Mouse (Mus musculus) 3T3-L1 (cell line): Measurements from ENCODE around the gene Gm17654.
"Not testable (repeated sequence)": the region's sequence is repeated elsewhere in the genome, so short reads cannot be mapped to it uniquely, and the experiment has no call there.

Source experiments
- DNase-seq: peaks from one replicate; pipeline ENCODE4 v3.0.0-alpha.2; 2015; ENCODE audit warnings: low read depth, low spot score

Gene Gm17654

GRCm38 (mm10) chr14:43579046-43579445, at the start of gene Gm17654:
Gene Gm17654 (minus strand): TSS chr14:43579146.
- not testable (repeated sequence) for DNase-seq

- DNase-seq: not testable (repeated sequence)
Observed at GRCm38 (mm10) chr14:43607913-43608312, 29.0 kb upstream of the Gm17654 start, which contains the start of gene Gm10375. Gene Gm10375 (minus strand): TSS chr14:43608013.

GRCm38 (mm10) chr14:43577969-43578368, 977 bp downstream of the Gm17654 start:
- DNase-seq: not testable (repeated sequence)

- DNase-seq: not testable (repeated sequence)
Observed at GRCm38 (mm10) chr14:43552271-43552670, 26.7 kb downstream of the Gm17654 start.

- DNase-seq: not testable (repeated sequence)
Observed at GRCm38 (mm10) chr14:43546281-43546680, 32.7 kb downstream of the Gm17654 start.

- DNase-seq: not testable (repeated sequence)
Observed at GRCm38 (mm10) chr14:43543276-43543675, 35.7 kb downstream of the Gm17654 start, which contains the start of gene Gm5799. Gene Gm5799 (plus strand): TSS chr14:43543576.

GRCm38 (mm10) chr14:43538144-43538543, 40.8 kb downstream of the Gm17654 start:
- not testable (repeated sequence) for DNase-seq

GRCm38 (mm10) chr14:43532387-43532786, 46.6 kb downstream of the Gm17654 start:
- not testable (repeated sequence) for DNase-seq

GRCm38 (mm10) chr14:43532011-43532383, 46.9 kb downstream of the Gm17654 start:
- DNase-seq: not testable (repeated sequence)

- DNase-seq: not testable (repeated sequence)
Observed at GRCm38 (mm10) chr14:43531052-43532010, 47.6 kb downstream of the Gm17654 start.
